Mouse (Mus musculus): Measurements from ENCODE around the gene Rcc1. TPM values are rescaled to one million over a fixed set of nuclear protein-coding genes. Genes with fewer than 3 reads are reported as not detected.

Rcc1 gene
- total and polyA plus RNA-seq, 3 experiments = 93.6 to 149 (median 148) TPM

- in situ Hi-C loops (cut with MboI; ENCODE audit: low pct_ligation_motif_present, low pct_unique_long_range_greater_than_20kb, low sequenced_read_pairs) = no loop called here
- Histone ChIP-seq H3K9ac (ENCODE audit: insufficient read depth, low read depth) (no peak overlapping the region), H3K4me3 (replicated peaks in 1 of 3; ENCODE audit: low read depth in 2 of 3, low read length in 2 of 3, poor library complexity in 1 of 3) (no peak overlapping the region), H3K4me1 (ENCODE audit: control insufficient read depth in 1 of 2, insufficient read depth in 2 of 2) (no peaks in the 10 kb centered on the region), H3K27ac (ENCODE audit: insufficient read depth, low read depth) (no peak overlapping the region), H3K4me2 (ENCODE audit: insufficient read depth, low read depth, poor library complexity, severe bottlenecking) (no peak overlapping the region), H3K36me3 (replicated peaks in 1 of 2; ENCODE audit: control insufficient read depth in 1 of 2, insufficient read depth in 1 of 2, low read length in 1 of 2) (peaks cover 3 to 8% of the 10 kb centered on the region in 2 experiments), H3K9me3 (replicated peaks; ENCODE audit: low read length) (no peaks in the 10 kb centered on the region), H3K79me2 (replicated peaks; ENCODE audit: control insufficient read depth, extremely low read depth, insufficient read depth, poor library complexity, severe bottlenecking) (no peaks in the 10 kb centered on the region), H3K27me3 (replicated peaks) (no peaks in the 10 kb centered on the region)
- no peak for DNase-seq (ENCODE audit: extremely low read depth)
- TF ChIP-seq EP300 (IDR thresholded peaks at IDR 0.05; ENCODE audit: low read length) (no peak), TCF12 (IDR thresholded peaks at IDR 0.05; ENCODE audit: low read depth, low read length) (no peak), ZMIZ1 (IDR thresholded peaks at IDR 0.05; ENCODE audit: low read depth, low read length) (no peak), E2F4 (IDR thresholded peaks at IDR 0.05; ENCODE audit: insufficient replicate concordance, low read depth, low read length) (no peak), MAX (IDR thresholded peaks at IDR 0.05; ENCODE audit: low read length) (no peak), TBP (conservative IDR thresholded peaks at IDR 0.05; ENCODE audit: low read depth, low read length) (no peak), CHD2 (IDR thresholded peaks at IDR 0.05; ENCODE audit: low read length) (no peak), IRF4 (IDR thresholded peaks at IDR 0.05; ENCODE audit: low read depth, low read length) (no peak), USF2 (conservative IDR thresholded peaks at IDR 0.05; ENCODE audit: low read depth, low read length) (no peak), ZC3H11A (IDR thresholded peaks at IDR 0.05; ENCODE audit: low read depth, low read length) (no peak), ETS1 (conservative IDR thresholded peaks at IDR 0.05; ENCODE audit: low read depth, low read length) (no peak), GABPA (IDR thresholded peaks at IDR 0.05; ENCODE audit: insufficient replicate concordance, low read depth, low read length) (no peak), MAFK (IDR thresholded peaks at IDR 0.05; ENCODE audit: insufficient replicate concordance, low read length) (no peak), SIN3A (IDR thresholded peaks at IDR 0.05; ENCODE audit: low read length) (no peak), SMC3 (IDR thresholded peaks at IDR 0.05; ENCODE audit: low read depth, low read length) (no peak), NRF1 (IDR thresholded peaks at IDR 0.05; ENCODE audit: low read depth, low read length) (no peak), ZKSCAN1 (IDR thresholded peaks at IDR 0.05; ENCODE audit: borderline replicate concordance, low read depth, low read length) (no peak)
- dilution Hi-C loops (cut with MboI; ENCODE audit: extremely low pct_ligation_motif_present, extremely low pct_unique_long_range_greater_than_20kb, low sequenced_read_pairs) = no loop called here
Measured at GRCm38 (mm10) chr4:132396251-132396650, 42.8 kb upstream of the Rcc1 start.

GRCm38 (mm10) chr4:132391063-132391740 lies 37.8 kb upstream of the Rcc1 start:
- no peak for TF ChIP-seq MAFK (IDR thresholded peaks at IDR 0.05; ENCODE audit: insufficient replicate concordance, low read length)
- in situ Hi-C loops (cut with MboI; ENCODE audit: low pct_ligation_motif_present, low pct_unique_long_range_greater_than_20kb, low sequenced_read_pairs) = no loop called here
- dilution Hi-C loops (cut with MboI; ENCODE audit: extremely low pct_ligation_motif_present, extremely low pct_unique_long_range_greater_than_20kb, low sequenced_read_pairs) = no loop called here
- Histone ChIP-seq H3K9me3 (replicated peaks; ENCODE audit: low read length) (no peaks in the 10 kb centered on the region), H3K9ac (ENCODE audit: insufficient read depth, low read depth) (no peak overlapping the region), H3K27me3 (replicated peaks) (no peaks in the 10 kb centered on the region), H3K4me1 (ENCODE audit: control insufficient read depth in 1 of 2, insufficient read depth in 2 of 2) (peaks cover 0 to 22% of the 10 kb centered on the region in 2 experiments; a peak in 2 of 4 replicates), H3K27ac (ENCODE audit: insufficient read depth, low read depth) (no peak overlapping the region), H3K4me2 (ENCODE audit: insufficient read depth, low read depth, poor library complexity, severe bottlenecking) (no peak overlapping the region), H3K4me3 (replicated peaks in 1 of 3; ENCODE audit: low read depth in 2 of 3, low read length in 2 of 3, poor library complexity in 1 of 3) (no peak overlapping the region), H3K79me2 (replicated peaks; ENCODE audit: control insufficient read depth, extremely low read depth, insufficient read depth, poor library complexity, severe bottlenecking) (no peaks in the 10 kb centered on the region), H3K36me3 (replicated peaks in 1 of 2; ENCODE audit: control insufficient read depth in 1 of 2, insufficient read depth in 1 of 2, low read length in 1 of 2) (peaks cover 0 to 2% of the 10 kb centered on the region in 2 experiments)
- DNase-seq (ENCODE audit: extremely low read depth) = no peak

Measured in CH12.LX (cell line).